Mouse (Mus musculus): ENCODE results near the gene Cat. TPM values are rescaled to one million over a fixed set of nuclear protein-coding genes. Genes with fewer than 3 reads are reported as not detected.

Gene Cat
- polyA plus RNA-seq (2015; fragmentation: Nextera tagmentation; extraction: Ambion mirVana): 75.4 and 78.6 TPM in 2 replicates

GRCm38 (mm10) chr2:103484617-103485401, at the start of gene Cat:
Gene Cat (minus strand): TSS chr2:103485160.

GRCm38 (mm10) chr2:103411348-103411747, 73.6 kb downstream of the Cat start, which contains the start of gene Elf5:
Gene Elf5 (plus strand): TSS chr2:103411688.

Other genes with a start within 250 kb of the Cat start
- 0.04 and 0.12 TPM in 2 replicates for gene Ehf, start 181.9 kb downstream of the Cat start, polyA plus RNA-seq (2015; fragmentation: Nextera tagmentation; extraction: Ambion mirVana)
- gene Elf5, start 73.5 kb downstream of the Cat start, polyA plus RNA-seq (2015; fragmentation: Nextera tagmentation; extraction: Ambion mirVana): 0.06 and 0.15 TPM in 2 replicates
- gene Abtb2, start 81.2 kb upstream of the Cat start, polyA plus RNA-seq (2015; fragmentation: Nextera tagmentation; extraction: Ambion mirVana): 1.4 and 1.7 TPM in 2 replicates

Data from spleen, postnatal 0 days (tissue).